Mouse (Mus musculus) forebrain, embryonic 10.5 days (tissue): Measurements from ENCODE around the gene Ano1. TPM values are rescaled to one million over a fixed set of nuclear protein-coding genes. Genes with fewer than 3 reads are reported as not detected.

Experiments
- DNase-seq: peaks from one replicate; pipeline ENCODE4 v3.0.0-alpha.2; 2017; ENCODE audit warnings: low spot score; ENCODE audit errors: extremely low spot score
- H3K27ac ChIP-seq: fragments of 300-500 bp; sonication (generic); 2 replicates; pipeline ENCODE4 v1.5.1; 2016; ENCODE audit warnings: mild to moderate bottlenecking
- H3K27me3 ChIP-seq: fragments of 300-500 bp; sonication (generic); 2 replicates; pipeline ENCODE4 v1.6.1; 2016; ENCODE audit warnings: mild to moderate bottlenecking; ENCODE audit not compliant: poor library complexity, severe bottlenecking
- H3K36me3 ChIP-seq: fragments of 300-500 bp; sonication (generic); replicated peaks from 2 replicates; pipeline ENCODE4 v1.6.1; 2016; ENCODE audit warnings: mild to moderate bottlenecking, moderate library complexity
- H3K4me1 ChIP-seq: fragments of 300-500 bp; sonication (generic); 2 replicates; pipeline ENCODE4 v1.6.1; 2016
- H3K4me3 ChIP-seq: fragments of 300-500 bp; sonication (generic); 2 replicates; pipeline ENCODE4 v1.5.1; 2016; ENCODE audit warnings: mild to moderate bottlenecking, moderate library complexity
- H3K9me3 ChIP-seq: fragments of 300-500 bp; sonication (generic); 2 replicates; pipeline ENCODE4 v1.6.1; 2016; ENCODE audit warnings: mild to moderate bottlenecking, moderate library complexity
- WGBS: fragments of 180-500 bp; shearing (Covaris S2); methylation state at CpG from one replicate; pipeline ENCODE4 v1.1.7; 2016; 5-methylcytosine and 5-hydroxymethylcytosine counted together
- polyA plus RNA-seq: library from polyadenylated mRNA; unstranded; fragments of >200 nt; fragmentation: Nextera tagmentation; extraction: Ambion mirVana; gene quantifications from 2 replicates; pipeline ENCODE4 v1.2.1, GENCODE M21; 2016

Ano1 gene
- polyA plus RNA-seq, 1 experiment from 2014 or later = 22.3 TPM

GRCm38 (mm10) chr7:144781337-144781736 is 29.6 kb upstream of the Ano1 start:
- DNase-seq = peak; percentile 55
- Histone ChIP-seq H3K4me3 (no peak overlapping the region), H3K36me3 (no peaks in the 10 kb centered on the region), H3K4me1 (peaks cover 14% of the 10 kb centered on the region), H3K9me3 (no peaks in the 10 kb centered on the region), H3K27me3 (peaks cover 93% of the 10 kb centered on the region), H3K27ac (peak overlapping the region; percentile 26)
- WGBS = 41% methylated on average over 5 of the region's 5 CpGs

- peak overlapping the region; percentile 26; the same call in 1 of the 2 replicates for H3K27ac ChIP-seq
- H3K4me3 ChIP-seq = no peak overlapping the region
- H3K36me3 ChIP-seq = no peaks in the 10 kb centered on the region
- H3K9me3 ChIP-seq = no peaks in the 10 kb centered on the region
- H3K27me3 ChIP-seq = peaks cover 97% of the 10 kb centered on the region
- DNase-seq = no peak
- WGBS = 79% methylated on average over 8 of the region's 8 CpGs
- H3K4me1 ChIP-seq = peaks cover 25% of the 10 kb centered on the region
Observed at GRCm38 (mm10) chr7:144780190-144780589, 28.4 kb upstream of the Ano1 start.

GRCm38 (mm10) chr7:144779691-144780090 is 27.9 kb upstream of the Ano1 start:
- H3K4me1 ChIP-seq = peaks cover 26% of the 10 kb centered on the region
- 85% methylated on average over 2 of the region's 2 CpGs for WGBS
- no peak overlapping the region for H3K4me3 ChIP-seq
- H3K27me3 ChIP-seq = peaks cover 97% of the 10 kb centered on the region
- no peaks in the 10 kb centered on the region for H3K9me3 ChIP-seq
- H3K27ac ChIP-seq = no peak overlapping the region
- H3K36me3 ChIP-seq = no peaks in the 10 kb centered on the region
- no peak for DNase-seq

- 0 out of 2 replicates have a peak overlapping the region, but pooled peaks have one; percentile 66 for H3K27ac ChIP-seq
- DNase-seq = no peak
- H3K27me3 ChIP-seq = peaks cover 97% of the 10 kb centered on the region
- no peak overlapping the region for H3K4me3 ChIP-seq
- no peaks in the 10 kb centered on the region for H3K9me3 ChIP-seq
- H3K4me1 ChIP-seq = peaks cover 23% of the 10 kb centered on the region
- 73% methylated on average over 4 of the region's 4 CpGs for WGBS
- no peaks in the 10 kb centered on the region for H3K36me3 ChIP-seq
Observed at GRCm38 (mm10) chr7:144777805-144778204, 26.0 kb upstream of the Ano1 start.

- Histone ChIP-seq H3K27me3 (peaks cover 97% of the 10 kb centered on the region), H3K36me3 (no peaks in the 10 kb centered on the region), H3K27ac (peak overlapping the region; percentile 82), H3K4me1 (peaks cover 15% of the 10 kb centered on the region), H3K4me3 (no peak overlapping the region), H3K9me3 (no peaks in the 10 kb centered on the region)
- 36% methylated on average over 6 of the region's 6 CpGs for WGBS
- DNase-seq = peak; percentile 96
Observed at GRCm38 (mm10) chr7:144775804-144776447, 24.2 kb upstream of the Ano1 start.

GRCm38 (mm10) chr7:144775214-144775613 is 23.4 kb upstream of the Ano1 start:
- Histone ChIP-seq H3K36me3 (no peaks in the 10 kb centered on the region), H3K4me1 (peaks cover 19% of the 10 kb centered on the region), H3K27me3 (peaks cover 91% of the 10 kb centered on the region), H3K4me3 (no peak overlapping the region), H3K9me3 (no peaks in the 10 kb centered on the region), H3K27ac (peak overlapping the region; percentile 82)
- 80% methylated on average over 3 of the region's 3 CpGs for WGBS
- DNase-seq = no peak

GRCm38 (mm10) chr7:144774283-144774682 is 22.5 kb upstream of the Ano1 start:
- Histone ChIP-seq H3K36me3 (no peaks in the 10 kb centered on the region), H3K27me3 (peaks cover 92% of the 10 kb centered on the region), H3K9me3 (no peaks in the 10 kb centered on the region), H3K27ac (peak overlapping the region; percentile 82), H3K4me1 (peaks cover 28% of the 10 kb centered on the region), H3K4me3 (no peak overlapping the region)
- no peak for DNase-seq
- WGBS = 86% methylated on average over 2 of the region's 2 CpGs

GRCm38 (mm10) chr7:144770116-144770515 is 18.3 kb upstream of the Ano1 start:
- no peak for DNase-seq
- H3K27ac ChIP-seq = peak overlapping the region; percentile 58
- 71% methylated on average over 3 of the region's 3 CpGs for WGBS

GRCm38 (mm10) chr7:144769434-144770080 is 17.8 kb upstream of the Ano1 start:
- no peak for DNase-seq
- 68% methylated on average over 9 of the region's 9 CpGs for WGBS
- H3K27me3 ChIP-seq = peaks cover 54% of the 10 kb centered on the region
- peak overlapping the region; percentile 58 for H3K27ac ChIP-seq
- H3K4me1 ChIP-seq = peaks cover 23% of the 10 kb centered on the region
- H3K9me3 ChIP-seq = no peaks in the 10 kb centered on the region
- H3K36me3 ChIP-seq = no peaks in the 10 kb centered on the region
- no peak overlapping the region for H3K4me3 ChIP-seq

More at GRCm38 (mm10) chr7:144770116-144770515, 18.3 kb upstream of the Ano1 start:
- no peaks in the 10 kb centered on the region for H3K36me3 ChIP-seq
- H3K4me1 ChIP-seq = peaks cover 18% of the 10 kb centered on the region
- peaks cover 59% of the 10 kb centered on the region for H3K27me3 ChIP-seq
- H3K9me3 ChIP-seq = no peaks in the 10 kb centered on the region
- no peak overlapping the region for H3K4me3 ChIP-seq

GRCm38 (mm10) chr7:144768845-144769244 is 17.1 kb upstream of the Ano1 start:
- no peak for DNase-seq
- Histone ChIP-seq H3K9me3 (no peaks in the 10 kb centered on the region), H3K36me3 (no peaks in the 10 kb centered on the region), H3K27me3 (peaks cover 47% of the 10 kb centered on the region), H3K27ac (no peak overlapping the region; the same call in 1 of the 2 replicates), H3K4me1 (peaks cover 30% of the 10 kb centered on the region), H3K4me3 (no peak overlapping the region)
- 96% methylated on average over 1 of the region's 1 CpGs for WGBS

GRCm38 (mm10) chr7:144764537-144765282 is 12.9 kb upstream of the Ano1 start:
- WGBS = 84% methylated on average over 11 of the region's 11 CpGs
- Histone ChIP-seq H3K27me3 (peaks cover 41% of the 10 kb centered on the region), H3K4me1 (peaks cover 50% of the 10 kb centered on the region), H3K4me3 (no peak overlapping the region), H3K27ac (peak overlapping the region; percentile 76), H3K9me3 (no peaks in the 10 kb centered on the region), H3K36me3 (no peaks in the 10 kb centered on the region)
- no peak for DNase-seq

- WGBS = 74% methylated on average over 2 of the region's 2 CpGs
- Histone ChIP-seq H3K27me3 (peaks cover 38% of the 10 kb centered on the region), H3K4me3 (no peak overlapping the region), H3K4me1 (peaks cover 53% of the 10 kb centered on the region), H3K27ac (peak overlapping the region; percentile 76), H3K36me3 (no peaks in the 10 kb centered on the region), H3K9me3 (no peaks in the 10 kb centered on the region)
- no peak for DNase-seq
Observed at GRCm38 (mm10) chr7:144764013-144764412, 12.2 kb upstream of the Ano1 start.
